Mouse (Mus musculus): ENCODE measurements at regions not wholly inside any gene's neighbourhood (a gene's known extent, or its start where the extent isn't known, plus 50 kb on each side); places are given as distances from the start of the nearest gene placed in this dataset.

DNA sequence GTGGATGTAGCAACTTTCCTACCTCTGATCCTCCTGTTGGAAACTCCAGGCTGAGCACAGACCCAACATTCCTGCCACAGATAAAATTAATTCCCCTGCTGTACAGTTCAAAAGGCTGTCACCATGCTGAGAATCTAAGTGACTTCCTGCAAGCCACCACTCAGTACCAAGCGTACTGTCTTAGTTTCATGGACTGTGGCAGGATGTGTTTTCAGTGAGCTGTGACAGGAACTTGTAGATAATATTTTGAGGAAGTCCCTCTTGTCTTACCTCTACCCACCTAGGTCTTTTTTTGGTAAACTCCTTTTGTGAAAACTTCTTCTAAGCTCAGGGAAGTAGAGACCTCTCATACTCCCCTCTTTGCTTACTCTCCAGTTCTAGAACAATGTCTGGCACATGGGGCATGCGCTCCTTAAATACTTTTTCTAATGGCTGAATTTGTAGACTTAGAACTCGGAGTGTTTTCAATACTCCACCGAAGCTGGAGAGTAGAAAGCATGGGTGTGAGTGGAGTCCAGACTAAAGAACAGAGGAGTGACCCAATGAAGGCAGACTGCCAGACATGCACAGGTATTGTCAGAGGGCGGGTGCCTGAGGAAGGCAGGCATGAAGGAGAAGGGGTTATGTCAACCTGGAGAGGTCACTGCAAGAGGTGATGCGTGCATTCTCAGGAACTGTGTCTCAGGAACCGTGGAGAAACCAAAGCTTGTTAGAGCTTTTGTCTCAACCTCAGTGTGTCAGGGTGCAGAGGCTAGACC is 53.7 kb upstream of the Atp1b1 start:
- Histone ChIP-seq H3K27me3 (ENCODE audit: insufficient read depth, low read length) (no peaks in the 10 kb centered on the region), H3K27ac (ENCODE audit: low read depth, low read length) (no peak overlapping the region), H3K4me3 (ENCODE audit: low read depth, low read length) (no peak overlapping the region), H3K9ac (no peak overlapping the region), H3K9me3 (ENCODE audit: low read length) (no peaks in the 10 kb centered on the region), H3K36me3 (ENCODE audit: insufficient read depth) (no peaks in the 10 kb centered on the region), H3K4me2 (ENCODE audit: low read depth) (no peak overlapping the region), H3K4me1 (ENCODE audit: insufficient read depth) (no peaks in the 10 kb centered on the region)
- ATAC-seq = no peak
- DNase-seq = no peak
- no peak for TF ChIP-seq CTCF (IDR thresholded peaks at IDR 0.05; ENCODE audit: low read depth)
- WGBS = 89% methylated on average over 7 of the region's 7 CpGs

DNA sequence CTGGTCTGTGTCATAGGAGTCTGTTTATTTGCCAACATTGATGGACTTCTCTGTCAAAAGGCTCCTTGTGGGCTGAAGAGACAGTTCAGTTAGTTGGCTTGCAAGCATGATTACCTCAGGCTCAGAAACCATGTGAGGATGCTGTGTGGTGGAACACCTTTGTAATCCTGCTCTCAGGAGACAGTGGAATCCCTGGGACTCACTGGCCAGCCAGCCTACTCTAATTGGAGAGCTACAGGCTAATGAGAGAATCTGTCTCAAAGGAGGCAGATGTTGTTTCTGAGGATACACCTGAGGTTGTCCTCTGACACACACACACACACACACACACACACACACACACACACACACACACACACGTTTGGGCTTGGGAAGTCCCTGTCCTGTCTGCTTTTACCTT is 51.1 kb upstream of the Atp1b1 start:
- no peak overlapping the region for H3K9ac ChIP-seq
- H3K27ac ChIP-seq (ENCODE audit: low read depth, low read length) = no peak overlapping the region
- H3K4me1 ChIP-seq (ENCODE audit: insufficient read depth) = no peaks in the 10 kb centered on the region
- DNase-seq = no peak
- TF ChIP-seq CTCF (IDR thresholded peaks at IDR 0.05; ENCODE audit: low read depth) = no peak
- ATAC-seq = no peak
- H3K9me3 ChIP-seq (ENCODE audit: low read length) = no peaks in the 10 kb centered on the region
- no peak overlapping the region for H3K4me3 ChIP-seq (ENCODE audit: low read depth, low read length)
- no peaks in the 10 kb centered on the region for H3K36me3 ChIP-seq (ENCODE audit: insufficient read depth)
- 83% methylated on average over 1 of the region's 1 CpGs for WGBS
- no peak overlapping the region for H3K4me2 ChIP-seq (ENCODE audit: low read depth)
- H3K27me3 ChIP-seq (ENCODE audit: insufficient read depth, low read length) = no peaks in the 10 kb centered on the region

DNA sequence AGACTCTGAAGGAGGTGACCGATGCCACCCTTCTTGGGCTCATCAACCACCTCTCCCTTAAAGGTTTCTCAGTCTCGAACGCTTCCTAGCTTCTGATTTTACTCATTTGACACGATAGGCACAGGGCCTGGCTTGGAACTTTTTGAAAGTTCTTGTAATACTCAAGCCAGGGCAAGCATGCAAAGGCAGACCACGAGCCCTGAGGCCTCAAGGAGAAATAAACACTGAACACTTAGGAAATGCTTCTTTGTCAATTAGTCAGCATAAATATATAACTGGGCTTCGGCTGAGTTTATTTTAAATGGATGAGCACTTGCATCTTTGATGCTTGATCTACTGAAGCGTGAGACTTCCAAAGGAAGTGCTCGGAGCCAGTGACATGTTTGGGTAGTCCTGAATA is 50.4 kb upstream of the Atp1b1 start:
- Histone ChIP-seq H3K4me3 (ENCODE audit: low read depth, low read length) (no peak overlapping the region), H3K9ac (no peak overlapping the region), H3K27ac (ENCODE audit: low read depth, low read length) (no peak overlapping the region), H3K4me2 (ENCODE audit: low read depth) (no peak overlapping the region), H3K36me3 (ENCODE audit: insufficient read depth) (no peaks in the 10 kb centered on the region), H3K9me3 (ENCODE audit: low read length) (no peaks in the 10 kb centered on the region), H3K4me1 (ENCODE audit: insufficient read depth) (no peaks in the 10 kb centered on the region), H3K27me3 (ENCODE audit: insufficient read depth, low read length) (no peaks in the 10 kb centered on the region)
- TF ChIP-seq CTCF (IDR thresholded peaks at IDR 0.05; ENCODE audit: low read depth) = no peak
- ATAC-seq (no peak), DNase-seq (no peak)
- WGBS = 46% methylated on average over 8 of the region's 8 CpGs

DNA sequence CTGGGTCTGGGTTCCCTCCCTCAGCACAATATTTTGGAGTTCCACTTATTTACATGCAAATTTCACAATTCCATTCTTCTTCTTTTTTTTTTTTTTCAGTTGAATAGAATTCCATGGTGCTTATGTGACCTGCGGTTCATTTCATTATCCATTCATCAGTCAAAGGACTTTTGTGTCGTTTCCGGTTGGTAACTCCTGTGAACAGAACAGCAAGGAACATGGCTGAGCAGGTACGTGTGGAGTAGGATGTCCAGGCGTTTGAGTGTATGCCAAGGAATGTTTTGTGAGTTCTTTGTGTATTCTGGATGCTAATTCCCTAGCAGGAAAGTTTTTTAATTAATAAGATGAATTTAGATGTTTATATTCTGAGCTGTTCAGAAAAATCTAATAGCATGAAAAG is 50.0 kb upstream of the Atp1b1 start:
- ATAC-seq (no peak), DNase-seq (no peak)
- Histone ChIP-seq H3K4me2 (ENCODE audit: low read depth) (no peak overlapping the region), H3K9me3 (ENCODE audit: low read length) (no peaks in the 10 kb centered on the region), H3K9ac (no peak overlapping the region), H3K27ac (ENCODE audit: low read depth, low read length) (no peak overlapping the region), H3K4me1 (ENCODE audit: insufficient read depth) (no peaks in the 10 kb centered on the region), H3K4me3 (ENCODE audit: low read depth, low read length) (no peak overlapping the region), H3K36me3 (ENCODE audit: insufficient read depth) (no peaks in the 10 kb centered on the region), H3K27me3 (ENCODE audit: insufficient read depth, low read length) (no peaks in the 10 kb centered on the region)
- no peak for TF ChIP-seq CTCF (IDR thresholded peaks at IDR 0.05; ENCODE audit: low read depth)
- WGBS = 12% methylated on average over 5 of the region's 5 CpGs

All from forebrain, postnatal 0 days (tissue).